Mouse (Mus musculus): ENCODE data around the gene Casc4. TPM values are rescaled to one million over a fixed set of nuclear protein-coding genes. Genes with fewer than 3 reads are reported as not detected.

Casc4 gene
- 21.7 and 22.3 TPM in 2 replicates for polyA plus RNA-seq (2014; fragmentation: Nextera tagmentation; extraction: Ambion mirVana)

- DNase-seq (ENCODE audit: low spot score) (peak; percentile 97), ATAC-seq (ENCODE audit: insufficient number of reproducible peaks, low FRiP score, low TSS enrichment, low read depth) (peak; percentile 95)
- H3K9me3 ChIP-seq (ENCODE audit: control insufficient read depth, low read length), result no peaks in the 10 kb centered on the region
- peak within 1 kb of the TSS; percentile 78 for H3K4me3 ChIP-seq (ENCODE audit: low read depth, low read length)
- no peaks in the 10 kb centered on the region for H3K27me3 ChIP-seq (ENCODE audit: control insufficient read depth, insufficient read depth, low read length)
- no peaks in the 10 kb centered on the region for H3K36me3 ChIP-seq (ENCODE audit: control insufficient read depth, insufficient read depth, low read length)
- H3K9ac ChIP-seq (ENCODE audit: low read length), result peak within 1 kb of the TSS; percentile 85
- 1% methylated on average over 41 of the region's 43 CpGs for WGBS
- H3K27ac ChIP-seq (replicated peaks; ENCODE audit: low read depth, low read length), result no peak within 1 kb of the TSS
- H3K4me2 ChIP-seq (ENCODE audit: low read depth, severe bottlenecking), result peak within 1 kb of the TSS; percentile 79
- no peaks in the 10 kb centered on the region for H3K4me1 ChIP-seq (ENCODE audit: control insufficient read depth, insufficient read depth, low read length)
Observed at GRCm38 (mm10) chr2:121866632-121867050, at the start of gene Casc4. Gene Casc4, plus strand, starts transcription at chr2:121866970.

GRCm38 (mm10) chr2:121821787-121822186 is 45.0 kb upstream of the Casc4 start:
- Histone ChIP-seq H3K9me3 (ENCODE audit: control insufficient read depth, low read length) (no peaks in the 10 kb centered on the region), H3K36me3 (ENCODE audit: control insufficient read depth, insufficient read depth, low read length) (no peaks in the 10 kb centered on the region), H3K4me2 (ENCODE audit: low read depth, severe bottlenecking) (no peak overlapping the region), H3K27me3 (ENCODE audit: control insufficient read depth, insufficient read depth, low read length) (no peaks in the 10 kb centered on the region), H3K27ac (replicated peaks; ENCODE audit: low read depth, low read length) (no peak overlapping the region), H3K4me1 (ENCODE audit: control insufficient read depth, insufficient read depth, low read length) (no peaks in the 10 kb centered on the region), H3K4me3 (ENCODE audit: low read depth, low read length) (no peak overlapping the region), H3K9ac (ENCODE audit: low read length) (no peak overlapping the region)
- DNase-seq (ENCODE audit: low spot score) (no peak), ATAC-seq (ENCODE audit: insufficient number of reproducible peaks, low FRiP score, low TSS enrichment, low read depth) (no peak)
- WGBS, result 90% methylated on average over 7 of the region's 7 CpGs

- DNase-seq (ENCODE audit: low spot score) (no peak), ATAC-seq (ENCODE audit: insufficient number of reproducible peaks, low FRiP score, low TSS enrichment, low read depth) (no peak)
- H3K27ac ChIP-seq (replicated peaks; ENCODE audit: low read depth, low read length), result no peak overlapping the region
Observed at GRCm38 (mm10) chr2:121824653-121825052, 42.1 kb upstream of the Casc4 start.

GRCm38 (mm10) chr2:121826189-121826588 is 40.6 kb upstream of the Casc4 start:
- no peak for DNase-seq (ENCODE audit: low spot score)
- H3K27ac ChIP-seq (replicated peaks; ENCODE audit: low read depth, low read length), result no peak overlapping the region
- H3K4me1 ChIP-seq (ENCODE audit: control insufficient read depth, insufficient read depth, low read length), result no peaks in the 10 kb centered on the region
- H3K9me3 ChIP-seq (ENCODE audit: control insufficient read depth, low read length), result no peaks in the 10 kb centered on the region
- H3K4me2 ChIP-seq (ENCODE audit: low read depth, severe bottlenecking), result no peak overlapping the region
- WGBS, result 69% methylated on average over 2 of the region's 2 CpGs
- H3K27me3 ChIP-seq (ENCODE audit: control insufficient read depth, insufficient read depth, low read length), result no peaks in the 10 kb centered on the region
- ATAC-seq (ENCODE audit: insufficient number of reproducible peaks, low FRiP score, low TSS enrichment, low read depth), result no peak
- H3K9ac ChIP-seq (ENCODE audit: low read length), result no peak overlapping the region
- H3K36me3 ChIP-seq (ENCODE audit: control insufficient read depth, insufficient read depth, low read length), result no peaks in the 10 kb centered on the region
- H3K4me3 ChIP-seq (ENCODE audit: low read depth, low read length), result no peak overlapping the region

More at GRCm38 (mm10) chr2:121824653-121825052, 42.1 kb upstream of the Casc4 start:
- Histone ChIP-seq H3K4me1 (ENCODE audit: control insufficient read depth, insufficient read depth, low read length) (no peaks in the 10 kb centered on the region), H3K4me3 (ENCODE audit: low read depth, low read length) (no peak overlapping the region), H3K9me3 (ENCODE audit: control insufficient read depth, low read length) (no peaks in the 10 kb centered on the region), H3K36me3 (ENCODE audit: control insufficient read depth, insufficient read depth, low read length) (no peaks in the 10 kb centered on the region), H3K4me2 (ENCODE audit: low read depth, severe bottlenecking) (no peak overlapping the region), H3K9ac (ENCODE audit: low read length) (no peak overlapping the region), H3K27me3 (ENCODE audit: control insufficient read depth, insufficient read depth, low read length) (no peaks in the 10 kb centered on the region)
- whole genome bisulfite sequencing, result 71% methylated on average over 5 of the region's 5 CpGs

- Histone ChIP-seq H3K4me2 (ENCODE audit: low read depth, severe bottlenecking) (no peak overlapping the region), H3K4me1 (ENCODE audit: control insufficient read depth, insufficient read depth, low read length) (no peaks in the 10 kb centered on the region), H3K4me3 (ENCODE audit: low read depth, low read length) (no peak overlapping the region), H3K36me3 (ENCODE audit: control insufficient read depth, insufficient read depth, low read length) (no peaks in the 10 kb centered on the region), H3K27me3 (ENCODE audit: control insufficient read depth, insufficient read depth, low read length) (no peaks in the 10 kb centered on the region), H3K9me3 (ENCODE audit: control insufficient read depth, low read length) (no peaks in the 10 kb centered on the region), H3K27ac (replicated peaks; ENCODE audit: low read depth, low read length) (no peak overlapping the region), H3K9ac (ENCODE audit: low read length) (no peak overlapping the region)
- DNase-seq (ENCODE audit: low spot score) (no peak), ATAC-seq (ENCODE audit: insufficient number of reproducible peaks, low FRiP score, low TSS enrichment, low read depth) (no peak)
- 82% methylated on average over 3 of the region's 3 CpGs for WGBS
Observed at GRCm38 (mm10) chr2:121828411-121828810, 38.4 kb upstream of the Casc4 start.

- H3K4me2 ChIP-seq (ENCODE audit: low read depth, severe bottlenecking), result no peak overlapping the region
- H3K27me3 ChIP-seq (ENCODE audit: control insufficient read depth, insufficient read depth, low read length), result no peaks in the 10 kb centered on the region
- H3K36me3 ChIP-seq (ENCODE audit: control insufficient read depth, insufficient read depth, low read length), result no peaks in the 10 kb centered on the region
- peak; percentile 70 for DNase-seq (ENCODE audit: low spot score)
- no peak overlapping the region for H3K27ac ChIP-seq (replicated peaks; ENCODE audit: low read depth, low read length)
- WGBS, result 10% methylated on average over 5 of the region's 5 CpGs
- no peak overlapping the region for H3K9ac ChIP-seq (ENCODE audit: low read length)
- H3K9me3 ChIP-seq (ENCODE audit: control insufficient read depth, low read length), result no peaks in the 10 kb centered on the region
- no peaks in the 10 kb centered on the region for H3K4me1 ChIP-seq (ENCODE audit: control insufficient read depth, insufficient read depth, low read length)
- no peak for ATAC-seq (ENCODE audit: insufficient number of reproducible peaks, low FRiP score, low TSS enrichment, low read depth)
- H3K4me3 ChIP-seq (ENCODE audit: low read depth, low read length), result no peak overlapping the region
Observed at GRCm38 (mm10) chr2:121832484-121832894, 34.3 kb upstream of the Casc4 start.

- Histone ChIP-seq H3K4me1 (ENCODE audit: control insufficient read depth, insufficient read depth, low read length) (no peaks in the 10 kb centered on the region), H3K9ac (ENCODE audit: low read length) (no peak overlapping the region), H3K36me3 (ENCODE audit: control insufficient read depth, insufficient read depth, low read length) (no peaks in the 10 kb centered on the region), H3K27ac (replicated peaks; ENCODE audit: low read depth, low read length) (no peak overlapping the region), H3K4me3 (ENCODE audit: low read depth, low read length) (no peak overlapping the region), H3K27me3 (ENCODE audit: control insufficient read depth, insufficient read depth, low read length) (no peaks in the 10 kb centered on the region), H3K9me3 (ENCODE audit: control insufficient read depth, low read length) (no peaks in the 10 kb centered on the region), H3K4me2 (ENCODE audit: low read depth, severe bottlenecking) (no peak overlapping the region)
- ATAC-seq (ENCODE audit: insufficient number of reproducible peaks, low FRiP score, low TSS enrichment, low read depth), result no peak
- no peak for DNase-seq (ENCODE audit: low spot score)
- WGBS, result 42% methylated on average over 3 of the region's 3 CpGs
Observed at GRCm38 (mm10) chr2:121834926-121835325, 31.8 kb upstream of the Casc4 start.

- Histone ChIP-seq H3K4me3 (ENCODE audit: low read depth, low read length) (no peak overlapping the region), H3K27ac (replicated peaks; ENCODE audit: low read depth, low read length) (no peak overlapping the region), H3K9ac (ENCODE audit: low read length) (no peak overlapping the region), H3K9me3 (ENCODE audit: control insufficient read depth, low read length) (no peaks in the 10 kb centered on the region), H3K36me3 (ENCODE audit: control insufficient read depth, insufficient read depth, low read length) (no peaks in the 10 kb centered on the region), H3K4me1 (ENCODE audit: control insufficient read depth, insufficient read depth, low read length) (no peaks in the 10 kb centered on the region), H3K27me3 (ENCODE audit: control insufficient read depth, insufficient read depth, low read length) (no peaks in the 10 kb centered on the region), H3K4me2 (ENCODE audit: low read depth, severe bottlenecking) (no peak overlapping the region)
- no peak for ATAC-seq (ENCODE audit: insufficient number of reproducible peaks, low FRiP score, low TSS enrichment, low read depth)
- 97% methylated on average over 3 of the region's 3 CpGs for WGBS
- no peak for DNase-seq (ENCODE audit: low spot score)
Observed at GRCm38 (mm10) chr2:121841453-121841852, 25.3 kb upstream of the Casc4 start.

GRCm38 (mm10) chr2:121842249-121842648 is 24.5 kb upstream of the Casc4 start:
- 84% methylated on average over 3 of the region's 3 CpGs for WGBS
- DNase-seq (ENCODE audit: low spot score) (no peak), ATAC-seq (ENCODE audit: insufficient number of reproducible peaks, low FRiP score, low TSS enrichment, low read depth) (no peak)
- no peak overlapping the region for H3K9ac ChIP-seq (ENCODE audit: low read length)
- H3K36me3 ChIP-seq (ENCODE audit: control insufficient read depth, insufficient read depth, low read length), result no peaks in the 10 kb centered on the region
- no peak overlapping the region for H3K4me3 ChIP-seq (ENCODE audit: low read depth, low read length)
- no peak overlapping the region for H3K4me2 ChIP-seq (ENCODE audit: low read depth, severe bottlenecking)
- H3K27ac ChIP-seq (replicated peaks; ENCODE audit: low read depth, low read length), result no peak overlapping the region
- no peaks in the 10 kb centered on the region for H3K4me1 ChIP-seq (ENCODE audit: control insufficient read depth, insufficient read depth, low read length)
- H3K27me3 ChIP-seq (ENCODE audit: control insufficient read depth, insufficient read depth, low read length), result no peaks in the 10 kb centered on the region
- H3K9me3 ChIP-seq (ENCODE audit: control insufficient read depth, low read length), result no peaks in the 10 kb centered on the region
